Mouse (Mus musculus) stomach, adult 2 months (tissue): ENCODE measurements around the gene Psenen. TPM values are rescaled to one million over a fixed set of nuclear protein-coding genes. Genes with fewer than 3 reads are reported as not detected.

Experiments used
- polyA plus RNA-seq: library from polyadenylated mRNA; depleted of rRNA; stranded (reverse); fragments of >200 nt; gene quantifications from 2 replicates; pipeline ENCODE4 v1.2.3, GENCODE M21; 2012; rRNA removed

Psenen gene
- polyA plus RNA-seq = 70.1 and 76.5 TPM in 2 replicates

DNA sequence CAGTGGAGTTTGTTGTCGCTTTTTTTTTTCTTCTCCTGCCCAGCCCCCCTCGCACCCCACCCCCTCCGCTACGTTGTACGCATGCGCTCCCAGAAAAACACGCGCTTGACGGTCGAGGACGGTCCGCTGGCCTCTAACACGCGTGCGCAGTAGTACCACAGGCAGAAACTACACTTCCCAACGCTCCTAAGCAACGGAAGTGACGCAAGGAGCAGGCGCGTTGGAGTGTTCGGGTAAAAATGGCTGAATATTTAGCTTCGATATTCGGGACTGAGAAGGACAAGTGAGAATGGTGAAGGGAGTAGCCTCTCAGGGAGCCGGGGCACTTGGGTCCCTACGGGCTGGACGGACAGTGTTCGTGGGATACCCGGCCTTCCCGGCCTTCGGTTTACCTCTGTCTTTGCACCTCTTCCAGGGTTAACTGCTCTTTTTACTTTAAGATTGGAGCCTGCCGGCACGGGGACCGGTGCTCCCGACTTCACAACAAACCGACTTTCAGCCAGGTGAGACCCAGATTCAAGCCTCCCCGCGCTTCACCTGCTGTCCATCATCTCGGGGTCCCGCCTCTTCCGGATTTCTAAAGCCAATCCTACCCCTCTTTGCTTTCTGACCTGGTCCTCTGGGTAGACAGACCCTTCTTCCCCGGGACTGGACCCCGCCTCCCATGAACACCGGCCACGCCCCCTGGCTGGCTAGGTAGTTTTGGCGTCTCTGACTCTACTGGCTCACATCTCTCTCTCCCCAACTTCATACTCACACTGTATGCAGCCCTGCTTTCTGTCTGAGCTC is at the start of gene Psenen, which contains the start of the genes U2af1l4 and Gm49396:
Psenen (minus strand) TSS at position 511 of the 789 bp plus-strand sequence.
U2af1l4 (plus strand) TSS at position 185 of the 789 bp plus-strand sequence.
Gm49396 (plus strand) TSS at position 228 of the 789 bp plus-strand sequence.

DNA sequence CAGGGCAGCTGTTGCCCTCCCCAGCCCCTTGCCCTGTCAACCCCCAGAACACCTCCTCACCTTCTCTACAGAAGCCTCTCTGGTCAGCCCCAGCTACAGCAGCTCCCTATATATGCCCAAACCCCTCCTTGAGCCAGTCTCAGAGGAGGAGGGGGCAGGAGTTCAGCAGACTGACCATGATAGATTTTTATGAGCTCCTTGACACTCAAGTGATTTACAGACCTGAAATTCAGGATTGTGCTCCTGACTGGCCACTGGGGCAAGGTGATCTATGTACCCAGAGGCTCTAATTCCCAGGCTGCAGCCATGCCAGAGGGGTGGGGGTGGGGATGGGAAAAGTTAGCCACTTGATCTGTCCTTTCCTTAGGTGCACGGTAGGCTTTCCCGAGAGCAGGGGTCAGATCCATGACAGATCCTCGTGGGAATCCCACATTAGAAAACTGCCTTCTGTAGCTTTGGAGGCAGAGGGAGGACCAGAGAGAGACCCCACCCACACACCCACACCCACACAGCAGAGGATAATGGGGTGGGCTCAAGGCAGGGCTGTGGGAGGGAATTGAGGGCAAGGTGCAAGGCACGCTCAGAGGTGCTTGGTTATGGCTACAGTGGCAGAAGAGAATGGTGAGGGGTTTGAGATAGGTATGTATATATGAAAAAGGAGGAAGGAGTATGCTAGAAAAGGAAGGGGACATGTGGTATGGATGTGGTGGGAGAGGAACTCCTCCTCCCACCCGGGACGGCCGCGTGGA is 49.4 kb upstream of the Psenen start, which contains the start of gene Upk1a:
Upk1a (minus strand) TSS at position 194 of the 749 bp plus-strand sequence.

DNA sequence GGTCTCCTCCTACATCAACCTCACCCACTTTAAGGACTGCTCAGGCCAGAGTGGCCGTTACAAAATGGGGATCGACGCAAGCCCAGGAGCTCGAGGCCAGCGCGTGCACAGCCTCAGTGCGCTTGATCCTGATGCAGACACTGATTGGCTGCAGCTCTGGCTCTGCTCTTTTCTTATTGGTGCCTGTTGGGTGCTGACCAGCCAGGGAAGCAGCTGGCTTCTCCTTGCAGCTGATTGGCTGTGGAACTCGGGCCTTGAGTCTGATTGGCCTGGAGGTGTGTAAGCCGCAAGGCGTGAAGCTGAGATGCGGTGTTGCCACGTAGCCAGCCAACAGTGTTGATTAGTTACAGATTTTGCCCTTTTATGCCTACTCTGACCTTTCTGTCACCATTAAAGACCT is 35.4 kb upstream of the Psenen start, which contains the start of gene Zbtb32:
Zbtb32 (minus strand) TSS at position 124 of the 400 bp plus-strand sequence.

DNA sequence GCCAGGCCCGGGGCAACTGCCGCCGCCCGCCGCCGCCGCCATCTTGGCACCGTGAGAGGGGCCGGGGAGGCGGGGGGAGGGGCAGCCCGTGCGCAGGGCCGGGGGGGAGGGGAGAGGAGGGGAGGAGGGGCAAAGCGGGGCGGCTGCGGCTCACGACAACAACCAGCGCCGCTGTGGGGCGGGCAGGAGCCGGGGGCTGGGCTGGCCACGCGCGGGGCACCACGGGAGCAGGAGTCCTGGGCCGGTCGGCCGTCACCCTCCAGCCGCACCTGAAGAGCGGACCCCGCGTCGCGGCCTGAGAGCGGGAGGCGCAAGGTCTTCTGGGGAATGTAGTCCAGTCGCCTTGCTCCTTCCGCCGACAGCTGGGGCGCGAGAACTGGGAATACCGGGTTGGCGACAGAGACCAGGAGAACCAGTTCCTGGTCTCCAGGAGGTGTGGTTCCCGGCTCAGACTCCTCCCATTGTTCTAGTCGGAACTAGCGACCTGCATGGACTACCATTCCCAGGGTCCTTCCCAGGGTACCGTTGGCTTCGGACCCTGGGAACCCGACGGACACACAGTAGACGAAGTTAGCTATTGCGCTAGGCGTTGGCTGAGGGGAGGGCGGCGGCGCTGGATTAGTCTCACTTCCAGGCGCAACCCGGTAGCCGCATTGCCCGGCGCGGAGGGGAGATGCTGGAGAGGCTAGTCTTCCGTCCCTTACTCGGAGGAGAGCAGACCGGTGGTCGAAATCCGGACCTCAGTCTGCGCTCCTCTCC is 25.4 kb upstream of the Psenen start, which contains the start of gene Kmt2b:
Kmt2b (minus strand) TSS at position 51 of the 759 bp plus-strand sequence.

DNA sequence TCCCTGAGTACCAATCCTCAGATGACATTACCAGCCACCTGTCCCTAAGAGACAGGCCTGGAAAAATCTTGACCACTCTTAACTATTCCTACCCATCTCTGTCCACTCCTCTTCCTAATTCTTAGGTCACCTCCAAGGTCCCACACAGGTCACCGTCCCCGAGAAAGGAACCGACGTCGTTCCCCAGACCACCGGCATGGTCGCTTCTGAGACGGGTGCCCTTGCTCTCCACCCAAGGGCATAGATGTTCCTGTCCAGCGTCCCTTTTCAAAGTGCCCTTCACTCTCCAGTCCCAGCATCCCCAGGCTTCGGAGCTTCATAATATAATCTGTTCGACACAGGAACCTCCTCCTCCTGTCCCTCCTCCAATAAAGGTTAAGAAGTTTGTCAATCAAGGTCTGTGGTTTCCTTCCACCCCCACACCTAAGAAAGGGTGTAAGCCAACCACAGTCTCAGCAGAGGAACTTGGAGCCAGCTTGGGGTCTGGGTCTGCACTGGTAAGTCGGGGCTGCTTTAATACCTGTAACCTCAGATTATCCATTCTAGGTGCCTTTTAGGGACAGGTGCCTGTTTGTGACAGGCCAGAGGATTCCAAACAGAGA is 1.6 kb upstream of the Psenen start, which contains the start of gene Igflr1:
Igflr1 (plus strand) TSS at position 458 of the 602 bp plus-strand sequence.

DNA sequence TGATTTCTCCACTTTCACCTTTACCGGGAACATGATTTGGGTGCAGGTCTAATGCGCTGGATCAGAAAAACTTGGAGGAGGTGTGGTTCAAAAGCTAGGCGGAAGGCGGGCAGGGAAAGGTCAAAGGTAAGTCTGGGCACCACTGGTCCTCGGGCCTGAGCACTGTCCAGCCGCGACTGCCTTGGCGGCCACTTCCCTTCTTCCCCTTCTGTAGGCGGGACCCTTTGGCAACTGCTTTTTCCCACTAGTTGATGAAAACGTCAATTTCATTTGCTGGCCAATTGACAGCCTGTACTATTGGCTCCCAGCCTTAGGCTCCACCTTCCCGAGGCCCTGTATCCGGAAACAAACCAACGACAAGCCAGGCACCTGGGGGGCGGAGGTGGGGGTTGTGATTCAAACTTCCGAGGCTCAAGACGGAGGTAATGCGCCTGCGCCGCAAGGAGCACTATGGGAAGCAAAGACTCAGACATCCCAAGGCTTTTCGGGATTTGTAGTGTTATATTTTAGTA is 3.9 kb downstream of the Psenen start, which contains the start of gene Lin37:
Lin37 (minus strand) TSS at position 396 of the 512 bp plus-strand sequence.

DNA sequence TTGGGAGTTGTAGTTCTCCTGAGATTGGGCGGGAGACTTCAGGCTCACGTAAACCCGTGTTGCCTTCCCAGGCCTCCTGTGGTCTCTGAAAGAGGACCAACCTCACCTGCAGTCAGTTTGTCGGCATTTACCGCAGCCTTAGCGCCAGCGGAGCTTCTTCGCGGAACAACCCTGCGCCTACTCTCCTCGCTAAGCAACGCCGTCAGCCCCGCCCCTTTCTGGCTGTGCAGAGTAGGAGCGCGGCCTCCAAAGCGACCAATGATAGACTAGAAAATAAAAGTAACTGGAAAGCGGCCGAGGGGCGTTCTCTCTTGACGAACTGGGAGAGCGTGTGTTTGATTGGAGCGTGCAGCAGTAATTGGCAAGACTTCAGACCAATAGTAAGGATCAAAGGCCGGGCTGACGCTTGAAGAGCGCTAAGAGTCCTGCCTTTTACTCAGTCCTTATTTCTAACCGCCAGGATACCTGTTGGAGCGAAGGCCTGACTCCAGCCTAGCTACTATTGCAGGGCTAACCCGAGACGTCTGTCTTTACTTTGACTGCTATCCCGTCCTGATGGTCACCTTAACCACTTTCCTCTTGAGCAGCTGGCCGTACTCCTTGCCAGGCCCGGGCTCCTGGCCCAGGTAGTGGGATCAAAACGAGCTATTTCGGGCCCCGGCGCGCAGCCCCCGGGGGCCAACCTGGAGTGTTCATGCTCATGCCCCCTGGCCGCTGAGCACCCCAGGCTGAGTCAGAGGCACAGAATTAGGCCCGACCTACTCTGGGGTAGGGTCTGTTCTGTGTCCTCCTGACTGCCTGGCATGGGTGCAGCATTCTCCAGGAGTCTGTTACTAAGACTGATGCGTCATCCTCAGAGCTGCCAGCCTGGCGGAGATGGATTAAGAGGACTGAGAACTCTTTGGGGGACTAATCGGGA is 11.1 kb downstream of the Psenen start, which contains the start of the genes Hspb6 and Proser3:
Hspb6 (plus strand) TSS at position 77 of the 919 bp plus-strand sequence.
Proser3 (minus strand) TSS at position 198 of the 919 bp plus-strand sequence.

DNA sequence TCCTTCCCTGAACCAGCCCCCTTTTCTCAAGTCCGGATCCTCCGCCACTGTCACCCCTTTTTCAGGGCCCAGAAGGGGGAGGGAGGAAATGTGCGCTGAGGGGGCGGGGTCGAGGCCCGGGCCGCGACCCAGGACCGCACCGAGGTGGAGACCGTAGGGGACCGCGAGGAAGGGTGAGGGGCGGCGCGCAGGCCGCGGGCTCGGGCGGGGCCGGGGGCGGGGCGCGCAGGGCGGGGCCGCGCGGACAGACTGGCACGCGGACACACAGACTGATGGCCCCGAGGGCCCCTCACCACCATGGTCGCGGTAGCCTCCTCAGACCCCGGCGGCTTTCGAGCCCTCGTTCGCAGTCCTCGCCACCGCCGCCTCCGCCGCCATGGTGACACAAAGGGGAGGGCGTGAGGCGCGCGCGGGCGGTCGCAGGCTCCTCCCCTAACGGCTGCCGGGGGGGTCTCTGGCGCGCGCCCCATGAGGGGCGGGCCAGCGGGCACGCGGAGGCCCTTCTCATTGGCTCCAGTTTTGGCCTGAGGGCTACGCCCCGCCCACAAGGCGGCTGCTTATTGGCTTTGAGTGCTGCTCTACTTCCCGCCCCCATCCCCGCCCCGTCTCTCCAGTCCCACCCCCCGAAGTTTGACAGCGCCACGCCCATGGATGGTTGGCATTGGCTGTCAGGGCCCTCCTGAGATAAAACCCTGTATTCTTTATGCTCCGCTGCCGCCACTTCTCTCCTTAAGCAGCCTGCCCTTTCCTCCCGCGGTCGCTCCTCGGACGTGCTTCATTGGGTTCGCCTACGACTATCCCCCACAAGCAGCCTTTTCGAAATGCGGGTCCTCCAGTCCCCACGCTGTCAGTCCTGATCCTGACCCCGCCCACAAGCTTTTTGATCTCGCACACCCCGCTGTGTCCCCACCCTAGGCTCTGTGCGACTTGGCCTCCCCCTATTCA is 28.5 kb downstream of the Psenen start, which contains the start of gene Arhgap33:
Arhgap33 (minus strand) TSS at position 428 of the 945 bp plus-strand sequence.

Other genes with a start within 250 kb of the Psenen start
- gene Syne4, start 248.8 kb downstream of the Psenen start, polyA plus RNA-seq = 17.5 and 30.2 TPM in 2 replicates
- gene E130208F15Rik, start 241.9 kb downstream of the Psenen start, polyA plus RNA-seq = 0.36 and 0.42 TPM in 2 replicates
- 12.5 and 28.1 TPM in 2 replicates for gene Sdhaf1, start 239.7 kb downstream of the Psenen start, polyA plus RNA-seq
- gene Lrfn3, start 200.9 kb downstream of the Psenen start, polyA plus RNA-seq = 14.6 and 17.1 TPM in 2 replicates
- gene Tyrobp, start 149.9 kb downstream of the Psenen start, polyA plus RNA-seq = 38.9 and 55.7 TPM in 2 replicates
- 3.8 and 16.6 TPM in 2 replicates for gene Hcst, start 143.8 kb downstream of the Psenen start, polyA plus RNA-seq
- gene Nfkbid, start 141.9 kb downstream of the Psenen start, polyA plus RNA-seq = 2.3 and 3.7 TPM in 2 replicates
- 30.9 and 40.1 TPM in 2 replicates for gene Aplp1, start 118.1 kb downstream of the Psenen start, polyA plus RNA-seq
- 0.42 and 2.0 TPM in 2 replicates for gene Kirrel2, start 105.9 kb downstream of the Psenen start, polyA plus RNA-seq
- gene Nphs1, start 105.3 kb downstream of the Psenen start, polyA plus RNA-seq = 0.12 and 0.32 TPM in 2 replicates
- gene Prodh2, start 70.0 kb downstream of the Psenen start, polyA plus RNA-seq = 0.15 TPM in 1 of 2 replicates, not detected in the other
- gene Arhgap33, start 28.6 kb downstream of the Psenen start, polyA plus RNA-seq = 4.7 and 6.1 TPM in 2 replicates
- gene Hspb6, start 11.4 kb downstream of the Psenen start, polyA plus RNA-seq = 129 and 132 TPM in 2 replicates
- gene Proser3, start 11.3 kb downstream of the Psenen start, polyA plus RNA-seq = 3.4 and 3.9 TPM in 2 replicates
- gene Lin37, start 3.8 kb downstream of the Psenen start, polyA plus RNA-seq = 14.3 and 19.7 TPM in 2 replicates
- 32.7 and 35.6 TPM in 2 replicates for gene U2af1l4, start 326 bp downstream of the Psenen start, polyA plus RNA-seq
- gene Gm49396, start 283 bp downstream of the Psenen start, polyA plus RNA-seq = 0.66 and 0.85 TPM in 2 replicates
- 4.5 and 5.3 TPM in 2 replicates for gene Igflr1, start 1.8 kb upstream of the Psenen start, polyA plus RNA-seq
- 17.8 and 24.6 TPM in 2 replicates for gene Kmt2b, start 25.1 kb upstream of the Psenen start, polyA plus RNA-seq
- 3.6 and 4.9 TPM in 2 replicates for gene Zbtb32, start 35.3 kb upstream of the Psenen start, polyA plus RNA-seq
- gene Upk1a, start 49.2 kb upstream of the Psenen start, polyA plus RNA-seq = 4.0 TPM in 2 replicates
- 263 and 306 TPM in 2 replicates for gene Cox6b1, start 62.5 kb upstream of the Psenen start, polyA plus RNA-seq
- not detected in 2 replicates for gene Etv2, start 72.2 kb upstream of the Psenen start, polyA plus RNA-seq
- 42.7 and 58.2 TPM in 2 replicates for gene Rbm42, start 86.7 kb upstream of the Psenen start, polyA plus RNA-seq
- 2.2 and 4.0 TPM in 2 replicates for gene Haus5, start 101.4 kb upstream of the Psenen start, polyA plus RNA-seq
- gene Pmis2, start 108.0 kb upstream of the Psenen start, polyA plus RNA-seq = not detected in 2 replicates
- gene 2200002J24Rik, start 135.3 kb upstream of the Psenen start, polyA plus RNA-seq = 18.8 and 40.8 TPM in 2 replicates
- gene Atp4a, start 148.6 kb upstream of the Psenen start, polyA plus RNA-seq = 1,538 and 2,919 TPM in 2 replicates
- gene Tmem147, start 165.9 kb upstream of the Psenen start, polyA plus RNA-seq = 111 and 145 TPM in 2 replicates
- not detected in 2 replicates for gene Gapdhs, start 180.1 kb upstream of the Psenen start, polyA plus RNA-seq
- gene Sbsn, start 187.8 kb upstream of the Psenen start, polyA plus RNA-seq = 94.0 and 112 TPM in 2 replicates
- gene Dmkn, start 200.1 kb upstream of the Psenen start, polyA plus RNA-seq = 1,147 and 1,166 TPM in 2 replicates
- 362 and 714 TPM in 2 replicates for gene Krtdap, start 224.3 kb upstream of the Psenen start, polyA plus RNA-seq